Mouse (Mus musculus) adrenal gland, postnatal 10 days (tissue): ENCODE measurements around the gene Tenm3. TPM values are rescaled to one million over a fixed set of nuclear protein-coding genes. Genes with fewer than 3 reads are reported as not detected.

Experiments
- DNase-seq: peaks from one replicate; pipeline ENCODE4 v3.0.0; 2021; ENCODE audit warnings: mixed read lengths
- total RNA-seq, 2 experiments: library from RNA; stranded (reverse); gene quantifications; 2 replicates each; pipeline ENCODE4 v1.2.3; 2021

Tenm3 gene
- total RNA-seq, 2 experiments from 2014 or later = 18.3 to 20.4 TPM

DNA sequence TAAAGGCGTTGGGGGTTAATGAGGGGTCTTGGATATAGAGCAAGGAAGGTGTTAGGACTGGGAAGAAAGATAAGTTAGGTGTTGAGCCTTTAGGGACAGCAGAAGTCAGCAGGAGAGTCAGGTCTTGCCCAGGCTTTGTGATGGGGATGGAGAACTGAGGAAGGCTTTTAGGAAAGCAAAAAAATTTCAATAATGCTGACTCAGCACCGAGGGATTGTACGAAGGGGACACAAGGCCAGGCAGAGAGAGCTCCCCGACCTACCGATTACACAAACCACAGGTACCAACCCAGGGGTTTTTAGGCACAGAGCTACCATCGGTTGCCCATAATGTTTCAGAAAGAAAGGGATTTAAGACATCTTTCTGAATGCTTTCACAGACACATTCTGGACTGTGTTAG lies 583.9 kb downstream of the Tenm3 start:
- no peak for DNase-seq

DNA sequence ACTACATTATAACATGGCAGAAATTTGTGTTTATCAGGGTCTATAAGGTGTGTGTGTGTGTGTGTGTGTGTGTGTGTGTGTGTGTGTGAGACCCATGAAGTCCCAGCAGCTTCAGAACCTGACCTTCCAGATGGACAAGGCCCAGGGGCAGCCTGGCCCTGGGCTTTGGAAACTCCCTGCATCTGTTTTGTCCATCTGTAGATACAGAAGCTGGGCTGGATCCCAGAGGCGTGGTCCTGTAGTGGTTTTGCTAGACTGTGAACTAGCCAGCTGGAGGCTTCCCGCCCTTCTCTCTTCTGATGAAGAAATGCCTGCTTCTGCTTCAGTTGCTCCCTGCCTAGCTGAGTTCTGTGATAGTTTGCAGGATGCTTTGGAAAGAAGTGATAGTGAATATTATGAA lies 599.9 kb downstream of the Tenm3 start:
- DNase-seq = no peak

DNA sequence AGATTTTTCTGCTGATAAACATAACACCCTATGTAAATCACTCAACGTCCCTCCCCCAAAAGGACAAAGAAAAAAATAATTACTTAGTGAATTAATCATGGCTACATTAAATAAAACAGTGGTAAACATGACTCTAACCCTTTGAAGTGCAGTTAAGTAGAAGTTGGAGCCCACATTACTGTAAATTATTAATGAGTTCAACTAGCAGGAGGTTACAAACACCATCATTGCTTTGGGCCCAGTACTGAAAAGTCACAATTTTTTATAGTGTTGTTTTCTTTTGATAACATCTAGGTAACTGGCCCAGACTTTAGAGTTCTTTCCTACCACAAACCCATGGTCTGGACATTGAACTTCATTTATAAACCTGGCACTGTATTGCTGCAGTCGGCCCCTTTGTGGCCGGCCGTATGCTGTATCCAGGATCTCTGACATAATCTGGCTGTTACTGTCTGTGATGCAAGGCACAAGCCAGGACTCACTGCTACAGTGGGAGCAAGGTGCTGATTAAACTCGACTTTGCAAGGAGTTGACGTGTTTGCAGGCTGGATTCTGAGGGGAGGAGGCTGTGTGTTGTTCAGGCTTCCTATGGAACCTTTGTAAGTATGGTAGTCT lies 602.7 kb downstream of the Tenm3 start:
- no peak for DNase-seq

DNA sequence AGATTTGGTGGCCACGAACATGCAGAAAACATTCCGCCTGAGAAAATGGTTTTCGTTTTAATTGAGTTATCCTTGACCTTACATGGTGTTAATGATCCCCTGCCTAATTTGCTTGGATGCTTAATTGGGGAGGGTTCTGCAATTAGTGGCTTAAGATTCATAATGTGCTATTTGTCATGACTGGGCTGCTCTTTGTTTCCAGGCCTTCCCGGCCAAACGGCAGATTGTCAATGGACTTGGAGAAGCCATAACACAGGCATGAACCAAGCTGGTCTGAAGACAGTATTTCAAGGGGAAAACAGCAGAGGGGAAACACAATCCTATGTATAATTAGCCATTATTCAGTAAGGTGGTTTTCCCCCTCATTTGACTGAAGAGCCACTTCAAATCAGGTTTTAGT lies 606.8 kb downstream of the Tenm3 start:
- no peak for DNase-seq

DNA sequence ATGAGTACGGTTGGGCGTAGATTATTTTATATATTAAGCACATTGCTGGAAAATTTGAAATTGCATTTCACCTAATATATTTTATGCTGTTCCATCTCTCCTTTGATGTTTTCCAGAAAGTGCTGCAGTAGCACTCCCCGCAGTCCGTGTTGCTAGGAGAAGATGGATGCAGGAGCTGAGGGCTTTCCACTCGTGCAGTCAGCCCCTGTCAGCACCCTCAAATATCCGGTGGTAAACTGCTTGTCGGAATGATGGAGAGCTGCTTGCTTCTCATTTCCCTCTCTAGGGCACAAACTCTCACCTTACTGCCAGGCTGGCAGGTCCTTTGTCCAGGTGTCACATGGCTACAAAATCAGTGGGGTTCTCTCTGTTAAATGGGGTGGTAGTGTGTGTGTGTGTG lies 610.8 kb downstream of the Tenm3 start:
- DNase-seq = no peak

DNA sequence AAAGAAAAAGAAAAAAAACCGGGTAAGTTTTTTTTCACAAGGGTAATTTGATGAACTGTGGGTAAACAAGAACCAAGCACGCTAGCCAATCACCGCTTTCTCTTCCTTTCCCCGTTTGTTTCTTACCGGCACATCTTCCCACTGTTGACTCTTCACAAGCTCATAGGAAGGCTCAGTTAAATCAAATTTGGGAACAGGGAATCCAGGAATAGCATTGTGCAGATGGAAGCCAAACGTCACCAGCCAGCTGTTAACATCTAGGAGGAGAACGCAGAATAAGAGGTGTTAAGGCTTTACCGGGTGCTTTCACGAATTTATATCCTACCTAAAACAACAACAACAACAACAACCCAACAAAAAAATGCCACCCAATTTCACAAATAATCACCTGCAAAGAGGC lies 611.9 kb downstream of the Tenm3 start:
- no peak for DNase-seq

DNA sequence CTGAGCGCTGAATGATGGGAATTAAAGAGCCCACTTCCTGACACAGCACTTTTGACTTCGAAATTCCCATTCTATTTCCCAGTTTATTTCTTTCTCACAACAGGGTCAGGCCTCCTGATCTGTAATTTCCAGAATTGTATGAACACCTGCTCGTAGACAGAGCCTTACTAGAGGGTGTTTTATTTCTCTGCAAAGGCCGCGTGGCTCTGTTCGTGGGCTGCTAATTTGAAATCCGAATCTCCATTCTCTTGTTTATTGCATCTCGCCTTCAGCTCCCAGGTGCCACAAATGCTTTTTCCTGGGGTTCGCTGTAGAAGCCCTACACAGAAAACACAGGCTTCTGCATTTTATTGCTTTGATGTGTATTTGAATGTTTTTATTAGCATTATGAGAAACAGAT lies 612.4 kb downstream of the Tenm3 start:
- DNase-seq = no peak

DNA sequence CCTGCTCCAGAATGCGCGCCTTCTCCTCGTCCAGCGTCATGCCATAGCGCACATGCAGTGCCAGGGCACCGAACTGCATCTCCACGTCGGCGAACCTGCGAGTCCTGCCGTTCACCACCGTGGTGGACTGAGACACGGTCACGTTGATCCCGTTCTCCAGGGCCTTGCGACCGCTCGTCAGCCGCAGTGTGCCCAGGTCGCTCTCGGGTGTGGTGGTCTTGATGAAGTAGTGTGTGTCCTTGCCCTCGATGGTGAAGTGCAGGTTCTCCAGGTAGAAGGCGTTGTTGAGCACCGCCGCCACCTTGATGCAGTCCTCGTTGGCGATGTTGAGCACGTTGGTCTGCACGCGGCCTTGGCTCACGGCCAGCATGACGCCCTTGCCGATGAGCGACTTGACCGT lies 615.1 kb downstream of the Tenm3 start:
- no peak for DNase-seq

DNA sequence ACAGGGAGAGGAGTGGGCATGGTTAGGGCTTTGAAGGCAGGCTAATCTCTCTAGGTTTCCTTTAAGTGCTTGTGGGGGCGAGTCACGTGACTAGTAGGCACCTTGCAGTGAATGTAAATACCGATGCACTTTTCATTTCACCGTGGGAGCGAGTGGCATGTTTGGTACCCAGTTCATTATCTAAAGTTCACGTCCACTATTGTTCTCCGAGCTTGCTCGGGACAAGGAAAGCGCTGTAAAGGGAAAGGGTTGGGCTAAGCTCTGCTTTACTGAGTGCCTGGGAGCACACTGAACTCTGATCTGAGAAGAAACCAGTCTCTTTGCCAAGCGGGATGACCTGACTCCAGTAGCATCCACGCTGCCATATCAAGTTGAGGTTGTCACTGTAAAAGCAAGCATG lies 619.0 kb downstream of the Tenm3 start:
- no peak for DNase-seq

DNA sequence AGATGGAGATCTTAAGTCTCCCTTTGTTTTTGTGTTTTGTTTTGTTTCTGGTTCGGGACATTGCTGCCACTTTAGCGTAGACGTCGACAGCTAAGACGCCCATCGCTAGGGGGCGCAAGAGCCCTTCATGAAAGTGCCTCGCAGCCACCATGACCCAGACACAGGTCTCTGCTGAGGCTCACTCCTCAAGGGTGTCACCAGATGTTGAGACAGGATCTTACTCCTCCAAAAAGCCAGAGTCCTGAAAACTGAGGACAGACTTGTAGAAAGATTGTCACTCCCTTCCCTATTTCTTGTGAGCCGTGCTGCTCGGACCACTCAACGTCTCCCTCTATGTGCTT lies 621.4 kb downstream of the Tenm3 start:
- peak; percentile 94 for DNase-seq

DNA sequence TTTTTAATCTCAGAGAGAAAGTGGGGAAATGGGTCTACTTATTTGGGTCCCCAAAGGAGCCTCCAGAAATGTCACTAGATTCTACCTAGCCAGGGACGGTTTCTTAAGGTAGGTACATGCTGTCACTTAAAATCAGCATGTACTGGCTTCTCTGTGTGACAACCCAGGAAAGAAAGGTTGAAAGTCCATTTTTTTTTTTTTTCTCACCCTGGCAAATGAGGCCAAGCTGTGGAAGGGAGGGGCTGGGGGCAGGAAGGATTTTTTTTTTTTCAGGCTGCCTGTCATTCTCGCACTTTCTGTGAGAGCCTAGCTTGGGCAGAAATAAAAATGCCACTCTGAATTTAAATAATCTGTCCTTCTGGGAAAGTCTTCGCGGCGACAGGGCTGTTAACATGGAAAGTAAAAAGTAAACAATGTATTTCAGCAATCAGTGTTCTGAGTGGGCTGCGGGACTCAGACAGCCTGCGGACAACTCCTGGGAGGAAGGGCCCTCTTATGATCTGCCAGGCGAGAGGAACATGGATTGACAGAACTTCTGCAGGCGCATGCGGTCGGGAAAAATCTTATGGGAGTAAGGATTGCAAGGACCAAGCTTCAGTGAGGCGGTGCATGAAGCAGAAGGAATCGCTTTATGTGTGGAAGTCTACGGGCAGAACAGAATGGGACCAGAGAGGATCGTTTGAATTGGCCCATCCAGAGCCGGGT lies 621.9 kb downstream of the Tenm3 start:
- no peak for DNase-seq

DNA sequence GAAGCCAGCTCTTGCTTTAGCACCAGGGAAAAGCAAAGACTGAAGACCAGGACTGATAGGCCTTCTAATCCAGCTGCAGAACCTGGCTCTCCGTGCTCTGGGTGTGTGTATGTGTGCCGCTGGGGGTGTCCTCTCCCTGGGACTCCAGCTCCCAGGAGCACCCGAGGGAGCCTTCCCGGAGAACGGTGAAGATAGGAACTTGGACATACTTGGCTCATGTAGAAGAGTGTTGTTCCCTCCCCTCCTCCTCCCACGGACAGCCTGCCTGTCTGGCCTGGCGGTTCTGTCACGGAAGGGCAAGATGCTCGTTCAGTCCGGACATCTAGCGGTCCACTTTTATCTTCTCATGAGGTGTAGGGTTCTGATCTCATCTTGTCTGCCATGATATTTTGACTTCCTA lies 622.4 kb downstream of the Tenm3 start:
- DNase-seq = no peak

DNA sequence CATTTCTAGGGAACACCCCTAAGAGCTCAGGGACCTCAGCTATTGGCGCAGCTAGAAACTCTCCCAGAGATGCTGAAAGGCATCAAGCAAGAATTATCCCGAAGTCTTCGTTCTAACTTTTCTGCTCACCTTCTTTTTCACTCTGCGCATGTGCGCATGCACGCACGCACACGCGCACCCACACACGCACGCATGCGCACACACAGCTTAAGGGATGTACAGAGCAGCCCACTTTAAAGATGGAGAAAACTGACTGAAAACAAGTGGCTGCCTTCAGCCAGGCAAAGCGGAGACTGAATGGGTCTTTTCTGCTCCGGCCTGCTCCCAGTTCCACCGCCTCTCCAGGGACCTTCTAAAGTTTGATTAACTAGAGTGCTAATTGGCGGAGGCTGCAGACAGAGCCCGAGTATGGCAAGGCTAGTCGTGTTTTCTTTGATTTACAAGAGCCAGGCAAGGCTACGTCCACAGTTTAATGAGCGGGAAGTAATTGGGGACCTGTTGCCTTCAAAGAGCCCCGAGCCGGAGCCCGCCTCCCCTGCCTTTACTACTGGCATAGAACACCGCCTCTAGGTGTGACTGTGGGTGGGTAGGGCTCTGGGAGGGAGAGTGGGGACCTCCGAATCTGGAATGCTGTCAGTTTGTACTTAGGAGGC lies 623.1 kb downstream of the Tenm3 start:
- DNase-seq = no peak

DNA sequence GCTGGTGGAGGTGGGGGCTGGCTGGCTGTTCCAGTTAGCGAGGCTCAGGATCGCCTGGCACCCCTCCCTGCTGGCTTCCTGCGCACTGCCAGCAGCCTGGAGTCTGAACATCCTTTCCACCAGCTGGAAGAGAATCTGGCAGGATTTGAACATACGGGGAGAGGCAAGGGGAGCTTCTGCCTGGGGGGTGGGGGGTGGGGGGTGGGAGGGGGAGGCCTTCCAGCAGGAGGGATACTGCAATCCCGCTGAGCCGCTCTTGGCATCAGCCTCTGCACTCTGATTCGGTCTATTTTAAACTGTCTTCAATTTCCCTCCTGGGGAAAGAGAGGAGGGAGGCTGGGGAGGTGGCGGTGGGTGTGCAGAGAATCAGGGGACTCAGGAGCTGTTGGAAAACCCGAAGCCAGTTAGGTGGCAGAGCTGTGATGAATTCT lies 628.7 kb downstream of the Tenm3 start:
- DNase-seq = no peak

DNA sequence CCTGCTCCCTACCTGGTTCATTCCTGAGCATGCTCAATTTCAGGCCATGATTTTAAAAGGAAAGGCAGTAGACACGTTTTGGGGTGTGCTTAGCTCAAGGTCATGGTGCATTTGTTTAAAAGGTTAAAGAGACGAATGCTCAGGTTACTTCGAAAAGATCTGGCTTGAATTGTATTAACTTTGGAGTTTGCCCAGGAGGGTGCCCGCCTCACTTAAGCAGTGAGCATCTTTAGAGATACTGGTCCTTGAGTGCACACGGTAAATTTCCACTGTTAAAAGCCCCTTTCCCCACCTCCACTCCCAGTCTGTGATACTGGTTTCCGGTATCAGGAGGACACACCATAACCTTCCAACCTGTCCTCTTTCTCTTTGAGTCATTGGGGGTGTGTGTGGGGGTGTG lies 629.4 kb downstream of the Tenm3 start:
- no peak for DNase-seq

DNA sequence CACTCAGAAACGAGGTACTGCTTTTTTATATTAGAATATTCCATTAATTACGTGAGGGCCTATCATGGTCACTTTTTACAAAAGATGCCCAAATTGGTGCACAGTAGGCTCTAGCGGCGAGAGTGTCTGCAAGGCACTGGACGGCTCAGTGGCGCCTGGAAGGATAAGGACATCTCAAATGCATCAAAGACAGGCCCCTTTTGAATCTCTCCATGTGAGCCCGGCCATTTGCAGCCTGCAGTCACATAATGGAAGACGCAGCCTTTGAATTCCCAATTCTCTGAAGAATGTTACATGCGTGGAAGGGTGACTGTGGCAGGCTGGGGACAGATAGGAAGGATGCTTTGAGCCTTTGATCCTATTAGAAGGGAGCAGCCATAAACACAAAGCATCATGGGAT lies 631.8 kb downstream of the Tenm3 start:
- DNase-seq = no peak

DNA sequence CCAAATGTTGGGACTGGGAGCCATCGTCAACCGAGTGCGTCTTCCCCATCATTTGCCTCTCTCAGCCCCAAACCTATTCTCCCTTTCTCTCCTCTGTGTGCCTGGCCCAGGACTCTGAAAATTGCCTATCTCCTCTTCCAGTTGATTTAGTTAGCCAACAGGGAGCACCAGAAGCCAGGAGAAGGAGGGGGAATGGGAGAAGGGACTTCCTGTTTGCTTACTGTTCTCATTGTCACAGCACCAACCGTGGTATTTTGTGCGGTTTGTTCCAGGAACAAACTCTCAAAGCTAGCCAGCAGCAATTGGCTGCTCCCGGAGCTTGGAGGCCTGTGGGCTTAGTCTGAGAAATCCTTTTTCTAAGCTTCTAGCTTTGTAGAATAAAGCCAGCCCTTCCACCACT lies 636.2 kb downstream of the Tenm3 start:
- no peak for DNase-seq

DNA sequence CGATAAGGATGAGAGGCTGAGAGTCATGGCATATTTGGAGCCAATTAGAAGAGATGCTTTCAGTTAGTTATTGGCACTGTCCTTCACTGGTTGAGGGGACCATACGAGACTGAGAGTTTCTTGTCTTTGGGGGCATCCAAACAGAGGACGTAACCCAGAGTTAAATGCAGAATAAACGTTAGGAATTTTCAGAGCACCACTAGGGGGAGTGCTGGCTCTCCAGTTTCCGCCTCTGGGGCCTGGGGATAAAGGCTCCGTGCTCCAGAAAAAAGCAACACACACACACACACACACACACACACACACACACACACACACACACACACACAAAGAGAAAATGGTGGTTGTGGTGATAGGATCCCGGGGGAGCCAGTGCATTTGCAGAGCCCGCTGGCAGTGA lies 636.8 kb downstream of the Tenm3 start:
- no peak for DNase-seq

DNA sequence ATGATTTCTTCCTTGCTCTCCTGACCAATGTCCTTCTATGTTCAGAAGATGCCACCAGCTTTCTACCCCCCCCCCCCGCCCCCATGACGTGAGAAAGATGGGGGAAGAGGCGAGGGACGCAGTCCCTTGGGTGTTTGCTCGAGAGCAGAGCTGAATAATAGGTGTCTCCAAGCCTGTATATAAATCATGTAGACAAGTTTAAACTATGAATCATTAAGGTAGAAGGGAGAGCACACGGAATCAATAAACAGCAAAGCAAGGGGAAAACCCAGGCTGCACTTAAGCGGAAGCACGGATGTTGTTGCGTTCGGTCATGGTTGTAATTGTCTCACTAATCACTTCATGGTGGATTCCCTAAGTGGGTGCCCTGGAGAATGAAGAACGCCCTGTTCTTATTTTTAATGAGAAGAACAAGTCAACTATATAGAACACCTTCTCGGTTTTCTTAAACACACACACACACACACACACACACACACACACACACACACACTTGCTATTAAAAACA lies 638.9 kb downstream of the Tenm3 start:
- DNase-seq = no peak

DNA sequence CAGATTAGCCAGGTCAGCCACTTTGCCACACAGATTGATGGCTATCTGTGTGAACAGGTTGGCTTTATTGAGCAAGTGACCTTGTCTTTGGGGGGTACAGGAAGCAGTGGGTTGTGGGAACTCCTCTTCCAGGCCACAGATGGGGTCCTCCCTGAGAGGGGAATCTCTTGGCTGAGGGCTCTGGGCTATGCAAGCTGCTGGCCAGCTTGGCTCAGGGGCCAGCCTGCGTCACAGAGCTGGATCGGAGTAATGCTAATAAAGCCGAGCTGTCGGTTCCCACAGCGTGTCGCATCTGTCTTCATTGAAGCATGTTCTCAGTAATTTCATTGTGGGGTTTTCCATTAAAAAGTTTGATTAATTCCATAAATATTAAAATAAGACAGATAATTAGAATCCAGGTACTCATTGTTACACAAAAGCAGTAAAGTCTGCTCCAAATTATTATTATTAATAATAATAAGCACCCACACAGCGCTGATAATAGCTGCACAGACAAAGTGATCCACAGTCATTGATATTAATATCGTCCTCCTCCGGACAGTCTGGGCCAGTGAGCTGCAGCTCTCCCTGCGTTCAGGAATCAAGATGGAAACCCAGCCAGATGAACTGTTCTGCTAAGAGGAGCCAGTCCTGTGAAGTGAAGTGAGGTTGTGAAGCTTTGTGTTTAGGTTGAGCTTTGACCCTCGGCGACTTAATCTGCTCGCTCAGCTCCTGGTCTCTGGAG lies 639.5 kb downstream of the Tenm3 start:
- DNase-seq = no peak

DNA sequence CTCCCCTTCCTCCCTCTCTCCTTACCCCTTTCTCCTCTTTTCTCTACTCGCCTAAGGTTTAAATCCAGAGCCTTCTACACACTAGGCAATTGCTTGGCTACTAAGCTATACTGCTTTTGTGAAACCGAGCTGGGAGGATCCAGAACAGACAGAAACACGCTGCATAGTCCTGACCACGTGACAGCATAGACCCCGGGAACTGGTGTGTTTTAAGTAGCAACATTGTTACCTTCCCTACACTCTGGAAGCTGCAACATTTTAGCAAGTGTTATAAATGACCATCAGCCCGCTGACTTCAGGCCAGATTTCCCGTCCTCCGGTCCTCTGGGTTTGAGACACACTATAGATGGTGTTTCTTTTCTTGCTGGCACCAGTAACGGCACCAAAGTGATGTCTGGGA lies 640.1 kb downstream of the Tenm3 start:
- no peak for DNase-seq

DNA sequence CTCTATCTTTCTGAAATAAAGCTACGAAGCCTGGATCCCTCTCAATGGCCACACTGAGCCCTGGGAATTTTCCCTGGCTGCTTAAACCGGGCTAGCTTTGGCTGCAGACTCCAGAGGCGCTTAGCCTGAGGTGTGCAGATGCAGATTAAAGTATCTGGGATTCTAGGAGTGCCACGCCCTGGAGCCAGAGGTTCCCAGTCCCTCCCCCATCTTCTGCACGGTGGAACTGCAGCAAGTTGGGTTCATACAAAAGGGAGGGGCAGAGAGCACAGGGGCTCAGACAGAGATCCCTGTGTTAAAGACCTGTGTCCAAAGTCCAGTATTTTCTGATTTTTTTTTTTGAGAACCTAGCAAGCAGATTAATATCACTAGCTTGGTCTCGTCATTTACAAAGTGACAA lies 640.6 kb downstream of the Tenm3 start:
- no peak for DNase-seq

DNA sequence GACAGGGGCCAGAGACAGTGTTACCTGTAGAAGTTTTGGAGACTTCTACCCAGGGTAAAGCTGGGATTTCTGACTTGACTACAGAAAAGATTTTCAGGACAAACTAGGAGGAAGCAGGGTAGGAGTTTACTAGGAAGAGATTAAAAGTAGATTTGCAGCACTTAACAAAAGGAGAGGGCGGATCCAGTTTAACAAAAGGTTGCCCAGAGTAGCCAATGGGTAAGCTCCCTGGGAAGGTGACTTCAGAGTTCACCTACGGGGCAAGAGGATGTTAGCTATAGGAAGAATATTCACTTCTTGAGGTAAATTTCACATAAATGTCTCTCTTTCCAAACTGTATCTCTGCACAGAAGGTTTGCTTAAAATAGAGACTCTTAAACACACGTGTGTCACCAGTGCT lies 641.1 kb downstream of the Tenm3 start:
- no peak for DNase-seq
